Mouse (Mus musculus) forebrain, embryonic 16.5 days (tissue): ENCODE data around the gene Uhmk1. TPM values are rescaled to one million over a fixed set of nuclear protein-coding genes. Genes with fewer than 3 reads are reported as not detected.

Experiments used
- ATAC-seq: fragments of 200-750 bp; cut with Nextera tagmentation; 2 replicates; pipeline ENCODE4 v1.8.0; 2017; ENCODE audit warnings: mild to moderate bottlenecking, moderate library complexity
- H3K27ac ChIP-seq: fragments of 300-500 bp; sonication (generic); 2 replicates; pipeline ENCODE4 v1.5.1; 2014; ENCODE audit warnings: low read length, control low read depth
- H3K27me3 ChIP-seq: fragments of 300-500 bp; sonication (generic); replicated peaks from 2 replicates; pipeline ENCODE4 v1.6.1; 2014; ENCODE audit warnings: low read length; ENCODE audit not compliant: control insufficient read depth, insufficient read depth
- H3K36me3 ChIP-seq: fragments of 300-500 bp; sonication (generic); 2 replicates; pipeline ENCODE4 v1.6.1; 2014; ENCODE audit not compliant: control insufficient read depth, insufficient read depth
- H3K4me1 ChIP-seq: fragments of 300-500 bp; sonication (generic); replicated peaks from 2 replicates; pipeline ENCODE4 v1.6.1; 2014; ENCODE audit warnings: low read length; ENCODE audit not compliant: control insufficient read depth, insufficient read depth
- H3K4me2 ChIP-seq: fragments of 300-500 bp; sonication (generic); 2 replicates; pipeline ENCODE4 v1.6.1; 2014; ENCODE audit warnings: mild to moderate bottlenecking, low read length, control low read depth
- H3K4me3 ChIP-seq: fragments of 300-500 bp; sonication (generic); replicated peaks from 2 replicates; pipeline ENCODE4 v1.5.1; 2014; ENCODE audit warnings: mild to moderate bottlenecking, low read length, control low read depth
- H3K9ac ChIP-seq: fragments of 300-500 bp; sonication (generic); replicated peaks from 2 replicates; pipeline ENCODE4 v1.6.1; 2014; ENCODE audit warnings: low read depth, low read length, control low read depth
- H3K9me3 ChIP-seq: fragments of 300-500 bp; sonication (generic); 2 replicates; pipeline ENCODE4 v1.6.1; 2016; ENCODE audit warnings: low read length; ENCODE audit not compliant: control insufficient read depth
- WGBS: fragments of 180-500 bp; shearing (Covaris S2); extraction: QIAGEN DNeasy Blood & Tissue Kit; methylation state at CpG from one replicate; pipeline ENCODE4 v1.1.7; 2014; 5-methylcytosine and 5-hydroxymethylcytosine counted together
- polyA plus RNA-seq: library from polyadenylated mRNA; unstranded; fragments of >200 nt; fragmentation: Nextera tagmentation; extraction: Ambion mirVana; gene quantifications from 2 replicates; pipeline ENCODE4 v1.2.1, GENCODE M21; 2015

The Uhmk1 gene
- polyA plus RNA-seq, 1 experiment from 2014 or later, result 8.1 TPM

DNA sequence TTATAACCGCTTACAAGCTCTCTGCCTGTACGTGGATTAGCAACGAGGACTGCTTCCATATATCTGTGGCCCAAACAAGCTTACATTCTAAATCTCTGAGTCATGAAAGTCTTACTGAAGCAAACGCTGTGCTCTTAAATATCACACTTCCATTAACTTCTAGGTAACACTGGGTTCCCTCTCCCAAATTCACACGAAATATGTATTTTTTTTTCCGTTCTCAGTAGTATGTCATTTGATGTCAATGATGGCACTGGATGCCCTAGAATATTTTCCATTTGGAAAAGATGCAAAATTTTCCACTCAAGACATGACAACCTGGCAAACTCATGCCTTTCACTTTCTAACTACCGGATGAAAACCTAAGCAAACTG is 827 bp downstream of the Uhmk1 start:
- H3K27ac ChIP-seq, result no peak overlapping the region
- peak overlapping the region; percentile 71 for H3K4me2 ChIP-seq
- H3K9ac ChIP-seq, result peak overlapping the region; percentile 85
- H3K4me1 ChIP-seq, result peaks cover 9% of the 10 kb centered on the region
- ATAC-seq, result no peak
- H3K9me3 ChIP-seq, result no peaks in the 10 kb centered on the region
- 40% methylated on average over 7 of the region's 7 CpGs for WGBS
- H3K36me3 ChIP-seq, result peaks cover 8% of the 10 kb centered on the region
- H3K27me3 ChIP-seq, result no peaks in the 10 kb centered on the region
- peak overlapping the region; percentile 74 for H3K4me3 ChIP-seq

DNA sequence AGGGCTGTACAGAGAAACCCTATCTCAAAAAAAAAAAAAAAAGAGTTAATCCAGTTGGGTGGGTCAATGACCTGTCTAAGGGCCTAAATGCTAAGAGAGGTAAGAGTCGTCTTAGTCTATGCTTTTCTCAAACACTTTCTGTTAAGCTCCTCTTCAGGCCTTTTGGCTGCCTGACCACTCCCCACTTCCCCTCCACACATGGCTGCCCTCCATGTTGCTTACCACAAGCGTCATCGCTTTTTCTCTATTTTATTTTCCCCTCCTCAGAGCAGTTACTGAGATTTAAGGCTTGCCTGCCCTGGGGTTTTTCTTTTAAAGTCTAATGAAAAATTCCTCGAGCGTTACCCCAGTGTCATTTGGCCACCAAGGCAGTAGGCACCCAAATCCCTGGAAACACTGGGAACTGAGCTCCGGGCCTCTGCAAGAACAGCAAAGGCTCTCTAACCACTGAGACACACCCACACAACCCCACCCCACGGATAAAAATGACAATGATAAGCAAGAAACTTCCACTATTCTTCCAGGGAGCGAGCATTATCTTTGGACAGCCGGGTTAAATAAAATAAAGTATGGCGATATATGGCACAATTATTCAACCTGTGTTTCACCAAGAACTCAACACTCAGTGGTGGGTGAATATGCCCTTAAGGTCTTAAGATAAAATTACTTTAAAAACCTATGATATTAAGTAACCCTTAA is 1.9 kb downstream of the Uhmk1 start:
- WGBS, result 92% methylated on average over 10 of the region's 10 CpGs
- H3K4me2 ChIP-seq, result no peak overlapping the region

DNA sequence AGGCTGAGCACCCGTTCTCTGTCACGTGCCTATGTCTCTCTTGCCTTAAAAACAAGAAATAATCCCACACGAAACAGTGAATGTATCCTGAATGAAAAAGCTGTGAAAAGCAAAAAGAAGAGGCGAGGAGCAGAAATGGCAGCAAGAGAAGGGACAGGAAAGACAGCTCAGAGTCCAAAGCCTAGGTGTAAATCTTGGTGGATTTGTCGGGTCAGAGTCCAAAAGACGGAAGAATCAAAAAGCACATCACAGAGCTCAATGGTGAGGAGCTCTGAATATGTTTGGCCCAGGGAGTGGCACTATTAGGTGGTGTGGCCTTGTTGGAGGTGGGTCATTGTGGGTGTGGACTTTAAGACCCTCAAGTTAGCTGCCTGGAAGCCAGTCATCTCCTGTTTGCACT is 8.8 kb downstream of the Uhmk1 start:
- ATAC-seq, result no peak
- Histone ChIP-seq H3K27ac (no peak overlapping the region), H3K4me3 (no peak overlapping the region), H3K4me2 (no peak overlapping the region), H3K9ac (no peak overlapping the region), H3K4me1 (no peaks in the 10 kb centered on the region), H3K9me3 (no peaks in the 10 kb centered on the region), H3K27me3 (no peaks in the 10 kb centered on the region), H3K36me3 (peaks cover 24% of the 10 kb centered on the region)
- WGBS, result 95% methylated on average over 6 of the region's 6 CpGs

More for the DNA sequence above, 1.9 kb downstream of the Uhmk1 start:
- Histone ChIP-seq H3K27me3 (no peaks in the 10 kb centered on the region), H3K4me1 (peaks cover 9% of the 10 kb centered on the region), H3K27ac (no peak overlapping the region), H3K9me3 (no peaks in the 10 kb centered on the region), H3K36me3 (peaks cover 8% of the 10 kb centered on the region), H3K9ac (no peak overlapping the region), H3K4me3 (no peak overlapping the region)
- ATAC-seq, result no peak

DNA sequence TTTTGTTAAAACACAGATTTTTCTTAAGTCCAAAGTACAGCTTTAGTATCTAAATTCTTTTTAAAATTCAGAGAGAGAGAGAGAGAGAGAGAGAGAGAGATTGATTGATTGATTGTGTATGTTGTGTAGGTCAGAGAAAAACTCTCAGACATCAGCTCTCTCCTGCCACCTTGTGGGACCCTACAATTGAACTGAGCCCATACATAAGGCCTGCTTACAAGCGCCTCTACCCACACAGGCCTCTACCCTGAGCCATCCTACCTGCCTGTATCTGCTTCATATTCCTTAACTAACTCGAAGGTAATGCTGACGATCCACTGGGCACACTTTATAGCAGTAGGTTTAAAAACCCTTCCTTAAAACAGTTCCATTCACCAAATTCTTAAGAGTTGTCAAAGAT is 14.8 kb downstream of the Uhmk1 start:
- ATAC-seq, result no peak
- H3K27me3 ChIP-seq, result no peaks in the 10 kb centered on the region
- H3K9me3 ChIP-seq, result no peaks in the 10 kb centered on the region
- H3K4me3 ChIP-seq, result no peak overlapping the region
- no peak overlapping the region for H3K4me2 ChIP-seq
- H3K36me3 ChIP-seq, result peaks cover 29% of the 10 kb centered on the region
- no peak overlapping the region for H3K27ac ChIP-seq
- WGBS, result 74% methylated on average over 3 of the region's 3 CpGs
- no peaks in the 10 kb centered on the region for H3K4me1 ChIP-seq
- H3K9ac ChIP-seq, result no peak overlapping the region

DNA sequence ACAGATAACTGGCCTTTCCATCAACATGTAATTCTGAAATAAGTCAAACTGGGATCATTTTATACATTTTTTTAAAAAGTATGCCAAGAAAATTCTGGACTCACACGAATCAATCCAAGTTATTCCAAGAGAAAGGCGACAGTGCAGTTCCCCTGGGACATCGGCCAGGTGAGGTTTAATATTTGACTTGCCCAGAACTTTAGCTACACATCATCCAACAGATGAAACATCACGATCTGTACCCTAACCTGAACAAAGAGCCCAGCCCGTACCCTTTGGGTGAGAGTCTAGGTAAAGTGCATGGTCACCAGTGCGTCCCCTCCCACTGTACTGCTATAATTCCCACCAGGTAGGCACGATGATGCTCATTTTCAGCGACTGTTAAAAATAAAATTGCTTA is 19.0 kb downstream of the Uhmk1 start:
- WGBS, result 96% methylated on average over 8 of the region's 8 CpGs
- peaks cover 35% of the 10 kb centered on the region for H3K36me3 ChIP-seq
- no peak overlapping the region for H3K4me2 ChIP-seq
- H3K4me1 ChIP-seq, result no peaks in the 10 kb centered on the region
- no peak for ATAC-seq
- no peak overlapping the region for H3K9ac ChIP-seq
- no peaks in the 10 kb centered on the region for H3K9me3 ChIP-seq
- H3K27me3 ChIP-seq, result no peaks in the 10 kb centered on the region
- H3K27ac ChIP-seq, result no peak overlapping the region
- H3K4me3 ChIP-seq, result no peak overlapping the region

DNA sequence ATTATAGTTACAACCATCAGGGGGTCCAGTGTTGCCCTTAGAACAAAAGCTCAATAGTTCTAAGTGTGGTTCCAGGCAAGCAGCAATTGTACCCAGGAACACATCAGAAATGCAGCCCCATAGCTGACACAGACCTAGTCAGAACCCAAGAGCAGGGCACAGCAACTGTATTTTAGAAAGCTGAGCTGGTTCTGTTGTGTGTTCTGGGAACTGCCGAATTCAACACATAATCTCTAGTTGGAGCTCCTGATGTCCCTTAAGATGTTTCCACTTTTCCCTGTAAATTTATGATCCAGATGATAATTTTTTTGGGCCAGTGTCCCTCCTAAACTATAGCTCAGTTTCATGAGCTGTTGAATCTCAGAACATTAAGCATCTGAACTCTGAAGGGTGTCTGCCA is 23.3 kb downstream of the Uhmk1 start:
- no peak for ATAC-seq
- H3K4me3 ChIP-seq, result no peak overlapping the region
- WGBS, result 100% methylated on average over 1 of the region's 1 CpGs
- H3K9me3 ChIP-seq, result no peaks in the 10 kb centered on the region
- H3K27me3 ChIP-seq, result no peaks in the 10 kb centered on the region
- H3K4me2 ChIP-seq, result no peak overlapping the region
- peaks cover 13% of the 10 kb centered on the region; the same call in 1 of the 2 replicates for H3K36me3 ChIP-seq
- no peaks in the 10 kb centered on the region for H3K4me1 ChIP-seq
- no peak overlapping the region for H3K9ac ChIP-seq
- H3K27ac ChIP-seq, result no peak overlapping the region

DNA sequence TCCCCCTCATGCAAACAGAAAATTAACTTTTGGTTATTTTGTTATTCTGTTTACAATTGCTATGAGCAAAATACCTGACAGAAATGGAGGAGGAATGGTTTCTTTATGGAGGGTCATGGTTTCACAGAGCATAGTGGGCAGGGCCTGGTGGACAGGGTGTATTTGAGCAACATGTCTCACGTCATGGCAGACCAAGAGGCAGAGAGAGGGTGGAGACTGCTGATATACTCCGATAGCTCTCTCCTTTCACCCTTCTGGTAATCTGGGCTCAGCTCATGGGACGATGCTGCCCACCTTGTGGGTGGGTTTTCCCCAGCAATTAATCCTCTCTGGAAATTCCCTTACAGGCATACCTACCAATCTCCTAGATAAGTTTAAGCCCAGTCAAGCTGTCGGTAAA is 25.0 kb downstream of the Uhmk1 start:
- Histone ChIP-seq H3K4me3 (no peak overlapping the region), H3K4me1 (no peaks in the 10 kb centered on the region), H3K36me3 (peaks cover 8% of the 10 kb centered on the region; the same call in 1 of the 2 replicates), H3K9ac (no peak overlapping the region), H3K27me3 (no peaks in the 10 kb centered on the region), H3K27ac (no peak overlapping the region), H3K4me2 (no peak overlapping the region), H3K9me3 (no peaks in the 10 kb centered on the region)
- WGBS, result 82% methylated on average over 4 of the region's 4 CpGs
- ATAC-seq, result no peak

DNA sequence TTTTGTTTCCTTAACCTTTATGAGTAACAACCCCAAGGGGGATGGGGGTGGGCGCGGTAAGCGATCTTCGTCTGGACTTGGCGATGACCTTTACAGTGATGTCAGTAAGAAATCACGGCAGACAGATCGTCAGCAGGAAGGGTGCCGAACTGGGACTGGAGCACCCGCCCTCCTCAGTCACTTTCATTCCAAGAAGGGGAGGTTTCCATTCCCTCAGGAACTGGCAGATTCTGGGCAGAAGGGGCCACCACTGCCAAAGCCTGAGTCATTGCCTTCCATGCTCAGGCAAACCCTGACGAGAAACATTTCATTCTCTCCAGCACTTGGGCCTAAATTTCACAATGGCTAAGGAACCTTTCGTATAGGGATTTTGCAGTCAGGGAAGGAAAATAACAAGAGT is 26.6 kb downstream of the Uhmk1 start:
- Histone ChIP-seq H3K4me2 (no peak overlapping the region), H3K4me1 (no peaks in the 10 kb centered on the region), H3K9me3 (no peaks in the 10 kb centered on the region), H3K27ac (no peak overlapping the region), H3K9ac (no peak overlapping the region), H3K36me3 (peaks cover 6% of the 10 kb centered on the region; the same call in 1 of the 2 replicates), H3K4me3 (no peak overlapping the region), H3K27me3 (no peaks in the 10 kb centered on the region)
- no peak for ATAC-seq
- 76% methylated on average over 11 of the region's 11 CpGs for WGBS

DNA sequence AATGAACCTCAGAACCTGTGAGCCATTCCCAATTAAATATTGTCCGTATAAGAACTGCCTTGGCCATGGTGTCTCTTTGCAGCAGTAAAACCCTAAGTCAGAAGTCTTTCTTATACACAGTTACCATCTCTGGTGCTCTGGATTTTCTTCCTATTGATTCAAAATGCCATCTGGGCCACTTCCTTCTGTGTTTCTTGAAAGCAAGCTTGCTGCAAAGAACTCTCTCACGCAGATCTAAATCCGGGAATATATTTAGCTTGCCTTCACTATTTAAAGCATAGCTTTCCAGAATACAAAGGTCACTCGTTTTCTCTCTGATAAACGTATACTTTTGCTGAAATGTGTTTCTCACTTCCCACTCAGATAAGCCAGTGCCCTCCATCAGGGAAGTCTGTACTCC is 28.7 kb downstream of the Uhmk1 start:
- H3K36me3 ChIP-seq, result no peaks in the 10 kb centered on the region
- H3K27ac ChIP-seq, result no peak overlapping the region
- no peak overlapping the region for H3K4me2 ChIP-seq
- H3K9ac ChIP-seq, result no peak overlapping the region
- H3K4me3 ChIP-seq, result no peak overlapping the region
- no peaks in the 10 kb centered on the region for H3K27me3 ChIP-seq
- no peaks in the 10 kb centered on the region for H3K9me3 ChIP-seq
- 84% methylated on average over 5 of the region's 5 CpGs for WGBS
- ATAC-seq, result no peak
- H3K4me1 ChIP-seq, result no peaks in the 10 kb centered on the region

DNA sequence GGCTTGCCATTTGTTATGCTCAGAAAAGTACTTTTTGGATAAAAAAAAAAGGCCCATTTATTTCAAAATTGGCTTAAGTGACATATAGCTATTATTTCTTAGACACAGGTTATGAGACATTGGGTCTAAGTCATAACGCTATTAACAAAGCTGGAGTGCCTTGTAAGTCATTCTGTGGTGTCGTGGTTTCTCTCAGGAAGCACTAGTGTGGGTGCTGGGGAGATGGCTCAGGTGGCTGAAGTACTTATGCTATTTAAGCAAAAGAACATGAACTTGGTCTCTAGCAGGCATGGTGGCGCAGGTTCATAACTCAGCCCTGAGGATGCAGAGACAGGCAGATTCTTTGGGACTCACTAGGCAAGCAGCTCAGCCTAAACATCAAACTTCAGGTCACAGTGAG is 30.1 kb downstream of the Uhmk1 start:
- Histone ChIP-seq H3K4me2 (no peak overlapping the region), H3K4me3 (no peak overlapping the region), H3K27ac (no peak overlapping the region), H3K27me3 (no peaks in the 10 kb centered on the region), H3K9me3 (no peaks in the 10 kb centered on the region), H3K36me3 (no peaks in the 10 kb centered on the region), H3K4me1 (no peaks in the 10 kb centered on the region), H3K9ac (no peak overlapping the region)
- WGBS, result 93% methylated on average over 3 of the region's 3 CpGs
- ATAC-seq, result no peak
